Mouse (Mus musculus): Measurements from ENCODE around the gene Sphk1.

Sphk1 gene

DNA sequence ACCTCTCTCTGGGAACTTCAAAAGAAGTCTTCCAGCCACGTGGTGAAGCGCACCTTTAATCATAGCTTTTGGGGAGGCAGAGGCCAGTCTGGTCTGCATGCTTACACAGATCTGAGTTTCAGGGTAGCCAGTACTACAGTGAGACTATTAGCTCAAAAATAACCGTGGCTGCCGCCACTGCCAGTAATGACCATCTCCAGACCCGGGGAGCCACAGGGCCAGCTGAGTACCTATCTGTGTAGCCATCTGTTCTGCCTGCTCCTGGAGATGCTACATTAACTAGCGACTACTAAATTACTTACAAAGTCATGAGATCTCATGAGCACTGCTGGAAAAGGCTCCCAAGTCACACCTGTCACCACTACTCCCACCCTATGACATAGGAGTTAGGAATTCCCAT lies 44.3 kb downstream of the Sphk1 start:
- in situ Hi-C loops (cut with MboI, MseI): no loop called here

- in situ Hi-C loops (cut with MboI, MseI): no loop called here
These were observed 44.7 kb downstream of the Sphk1 start for GRCm38 (mm10) chr11:116575396-116575795.

DNA sequence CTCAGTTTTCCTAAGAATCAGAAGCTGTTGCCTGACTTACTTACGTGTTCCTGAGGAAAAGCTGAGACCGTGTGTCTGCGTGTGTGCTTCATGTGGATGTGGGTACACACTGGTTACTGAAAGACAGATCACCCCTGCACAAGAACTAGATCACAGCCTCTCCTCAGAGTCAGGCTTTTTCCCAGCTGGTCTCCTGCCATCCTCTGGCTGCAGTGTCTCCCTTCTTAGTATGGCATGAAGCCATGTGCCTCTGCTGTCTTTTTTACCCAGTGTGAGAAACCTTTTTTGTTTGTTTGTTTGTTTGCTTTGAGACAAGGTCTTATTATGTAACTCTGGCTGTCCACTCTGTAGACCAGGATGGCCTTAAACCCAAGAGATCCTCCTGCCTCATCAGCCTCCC lies 48.6 kb downstream of the Sphk1 start:
- in situ Hi-C loops (cut with MboI, MseI): no loop called here

DNA sequence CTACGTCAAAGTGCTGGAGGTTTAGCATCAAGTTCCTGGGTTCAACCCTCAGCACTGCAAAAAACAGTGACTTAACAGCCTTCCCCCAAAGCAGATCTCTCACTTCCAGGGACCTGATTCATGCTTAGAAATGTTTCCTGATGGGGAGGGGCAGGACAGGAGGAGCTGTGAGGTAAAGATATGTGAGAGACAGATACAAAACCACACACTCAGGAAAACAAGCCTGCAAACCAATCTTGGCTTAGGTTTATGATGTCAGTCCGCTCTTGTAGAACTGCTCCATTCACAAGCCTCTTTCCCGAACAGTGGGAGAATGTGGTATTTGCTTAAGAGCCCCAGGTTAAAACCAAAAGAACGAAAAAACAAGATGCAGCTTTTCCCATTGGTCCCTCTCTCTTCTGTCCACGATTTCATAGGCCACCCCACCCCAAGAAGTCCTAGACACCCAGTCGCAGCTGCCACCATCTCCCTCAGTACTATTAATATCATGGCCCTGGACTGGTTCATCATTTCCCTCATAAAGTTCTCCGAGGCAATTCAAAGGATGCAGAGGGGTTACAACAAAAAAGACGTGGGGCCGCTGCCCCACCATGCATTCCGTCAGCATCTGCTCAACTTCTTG lies 49.4 kb downstream of the Sphk1 start:
- in situ Hi-C loops (cut with MboI, MseI): no loop called here

- in situ Hi-C loops (cut with MboI, MseI): no loop called here
These were observed 50.1 kb downstream of the Sphk1 start for GRCm38 (mm10) chr11:116580711-116581375.

DNA sequence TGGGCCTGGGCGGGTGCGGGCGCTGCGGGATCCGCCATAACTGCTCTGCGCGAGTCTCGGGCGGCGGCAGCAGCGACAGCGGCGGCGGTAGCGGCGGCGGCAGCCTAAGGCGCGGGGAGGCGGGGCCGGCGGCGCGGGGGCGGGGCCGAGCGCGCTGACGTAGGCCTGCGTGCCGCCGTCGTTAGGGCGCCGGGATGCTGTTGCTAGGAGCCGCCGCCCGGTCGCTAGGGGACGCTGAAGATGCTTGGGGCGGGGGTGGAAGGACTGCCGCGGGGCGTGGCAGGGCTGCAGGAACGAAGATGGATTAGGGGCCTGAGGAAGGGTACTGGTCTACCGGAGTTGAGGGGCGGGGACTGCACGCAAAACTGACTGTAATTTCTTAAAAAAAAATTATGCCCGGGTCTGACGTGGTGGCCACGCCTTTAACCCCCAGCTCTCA lies 50.7 kb downstream of the Sphk1 start, which contains the start of gene Ube2o:
Gene Ube2o (minus strand): TSS at position 72 of the 439 bp plus-strand sequence.
- in situ Hi-C loops (cut with MboI, MseI): no loop called here

GRCm38 (mm10) chr11:116585682-116586081 lies 55.0 kb downstream of the Sphk1 start:
- in situ Hi-C loops (cut with MboI, MseI): no loop called here

Data from T-helper 17 cell (primary cell).